Mouse (Mus musculus) lung, embryonic 16.5 days (tissue): ENCODE measurements around the gene Tlk2. TPM values are rescaled to one million over a fixed set of nuclear protein-coding genes. Genes with fewer than 3 reads are reported as not detected.
A peak's percentile ranks its signal among the peaks of the same experiment; 100 is the strongest.

Experiments used
- ATAC-seq: fragments of 200-750 bp; cut with Nextera tagmentation; 2 replicates; pipeline ENCODE4 v1.8.0; 2017; ENCODE audit warnings: low read depth, mild to moderate bottlenecking, moderate library complexity
- H3K27ac ChIP-seq: fragments of 300-500 bp; sonication (generic); 2 replicates; pipeline ENCODE4 v1.5.1; 2014; ENCODE audit warnings: mild to moderate bottlenecking, control low read depth, low read length
- H3K27me3 ChIP-seq: fragments of 300-500 bp; sonication (generic); 2 replicates; pipeline ENCODE4 v1.6.1; 2014; ENCODE audit warnings: low read depth, low read length, mixed read lengths; ENCODE audit not compliant: control insufficient read depth, insufficient read depth
- H3K36me3 ChIP-seq: fragments of 300-500 bp; sonication (generic); 2 replicates; pipeline ENCODE4 v1.6.1; 2014; ENCODE audit warnings: low read length; ENCODE audit not compliant: control insufficient read depth, insufficient read depth
- H3K4me1 ChIP-seq: fragments of 300-500 bp; sonication (generic); replicated peaks from 2 replicates; pipeline ENCODE4 v1.6.1; 2014; ENCODE audit warnings: low read length, mixed read lengths; ENCODE audit not compliant: control insufficient read depth, insufficient read depth
- H3K4me2 ChIP-seq: fragments of 300-500 bp; sonication (generic); 2 replicates; pipeline ENCODE4 v1.6.1; 2014; ENCODE audit warnings: low read depth, low read length, control low read depth
- H3K4me3 ChIP-seq: fragments of 300-500 bp; sonication (generic); 2 replicates; pipeline ENCODE4 v1.5.1; 2014; ENCODE audit warnings: mild to moderate bottlenecking, low read length, control low read depth
- H3K9ac ChIP-seq: fragments of 300-500 bp; sonication (generic); 2 replicates; pipeline ENCODE4 v1.6.1; 2014; ENCODE audit warnings: low read length, control low read depth
- H3K9me3 ChIP-seq: fragments of 300-500 bp; sonication (generic); 2 replicates; pipeline ENCODE4 v1.6.1; 2016; ENCODE audit warnings: low read length; ENCODE audit not compliant: control insufficient read depth
- WGBS: fragments of 180-500 bp; shearing (Covaris S2); extraction: QIAGEN DNeasy Blood & Tissue Kit; methylation state at CpG from one replicate; pipeline ENCODE4 v1.1.7; 2014; 5-methylcytosine and 5-hydroxymethylcytosine counted together
- polyA plus RNA-seq: library from polyadenylated mRNA; unstranded; fragments of >200 nt; fragmentation: Nextera tagmentation; extraction: Ambion mirVana; gene quantifications from 2 replicates; pipeline ENCODE4 v1.2.1, GENCODE M21; 2015

Gene Tlk2
- polyA plus RNA-seq, 1 experiment from 2014 or later = 11.6 TPM

DNA sequence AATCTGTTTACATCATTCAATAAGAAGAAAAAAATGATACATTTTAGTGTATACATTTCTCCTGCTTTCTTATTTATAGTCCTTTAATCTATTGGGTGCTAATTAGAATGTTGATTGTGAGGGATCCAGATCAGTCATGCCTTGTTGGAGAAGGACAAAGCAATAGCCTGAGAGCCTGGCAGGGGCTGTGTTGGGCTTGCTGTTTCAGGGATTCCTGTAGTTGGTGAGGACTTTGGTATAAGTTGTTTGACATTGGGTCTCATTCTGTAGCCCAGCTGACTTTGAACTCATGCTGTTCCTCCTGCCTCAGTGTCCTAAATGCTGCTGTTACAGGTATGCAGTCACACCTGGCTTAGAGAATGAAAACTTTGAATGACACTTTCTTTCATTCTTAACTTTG lies 85.9 kb downstream of the Tlk2 start:
- H3K27ac ChIP-seq = peak overlapping the region; percentile 39; the same call in 1 of the 2 replicates

DNA sequence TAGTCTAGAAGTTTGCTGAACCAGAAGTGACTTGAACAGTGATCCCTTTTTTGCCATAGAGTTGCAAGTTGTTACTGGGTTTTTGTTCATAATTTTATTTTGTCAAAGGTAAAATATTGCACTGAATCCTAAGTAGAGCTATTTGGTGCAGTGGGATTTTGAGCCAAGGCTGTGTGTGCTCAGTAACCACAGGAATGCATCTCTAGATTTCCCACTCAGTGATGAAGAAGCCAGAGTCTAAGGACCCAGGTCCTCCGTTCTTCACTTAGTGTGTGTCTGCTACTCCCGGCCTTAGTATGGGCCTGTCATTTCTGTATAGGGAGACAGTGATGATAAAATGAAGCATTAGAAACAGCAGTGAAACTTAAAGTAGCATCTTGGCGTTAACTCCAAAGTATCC lies 86.4 kb downstream of the Tlk2 start:
- peak; percentile 54; the same call in 1 of the 2 replicates for ATAC-seq

More for the DNA sequence above, 85.9 kb downstream of the Tlk2 start:
- no peak for ATAC-seq
- no peaks in the 10 kb centered on the region for H3K9me3 ChIP-seq
- H3K4me1 ChIP-seq = 0 out of 2 replicates have a peak, but pooled peaks cover 5% of the 10 kb centered on the region
- H3K4me2 ChIP-seq = no peak overlapping the region
- H3K4me3 ChIP-seq = no peak overlapping the region
- no peak overlapping the region for H3K9ac ChIP-seq
- no peaks in the 10 kb centered on the region for H3K27me3 ChIP-seq
- peaks cover 16% of the 10 kb centered on the region; the same call in 1 of the 2 replicates for H3K36me3 ChIP-seq

DNA sequence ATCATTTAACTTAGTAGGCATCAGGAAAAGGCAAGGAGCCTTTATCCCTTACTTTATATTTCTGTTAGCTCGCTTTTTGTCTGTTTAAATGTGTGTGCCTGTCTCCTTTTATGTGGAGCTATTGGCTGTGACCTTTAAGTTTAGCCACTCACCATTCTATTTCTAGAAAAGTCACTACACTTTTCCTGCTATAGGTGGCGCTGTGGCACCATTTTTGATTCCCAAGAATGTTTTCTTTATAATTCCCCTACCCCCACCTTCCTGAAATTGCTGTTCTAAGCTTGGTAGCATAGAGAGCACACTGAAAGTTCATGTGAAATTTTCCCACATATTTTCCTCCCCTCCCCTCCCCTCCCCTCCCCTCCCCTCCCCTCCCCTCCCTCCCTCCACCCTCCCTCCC lies 91.5 kb downstream of the Tlk2 start:
- no peak overlapping the region for H3K4me3 ChIP-seq
- no peaks in the 10 kb centered on the region for H3K27me3 ChIP-seq
- no peak overlapping the region for H3K4me2 ChIP-seq
- no peak for ATAC-seq
- H3K9me3 ChIP-seq = no peaks in the 10 kb centered on the region
- H3K27ac ChIP-seq = no peak overlapping the region
- H3K4me1 ChIP-seq = 0 out of 2 replicates have a peak, but pooled peaks cover under 1% of the 10 kb centered on the region
- H3K9ac ChIP-seq = no peak overlapping the region
- peaks cover 17% of the 10 kb centered on the region; the same call in 1 of the 2 replicates for H3K36me3 ChIP-seq
- 18% methylated on average over 2 of the region's 2 CpGs for WGBS

More for the DNA sequence above, 86.4 kb downstream of the Tlk2 start:
- no peak overlapping the region for H3K4me2 ChIP-seq
- H3K4me1 ChIP-seq = 0 out of 2 replicates have a peak, but pooled peaks cover 5% of the 10 kb centered on the region
- H3K4me3 ChIP-seq = no peak overlapping the region
- H3K9me3 ChIP-seq = no peaks in the 10 kb centered on the region
- H3K9ac ChIP-seq = no peak overlapping the region
- H3K36me3 ChIP-seq = peaks cover 16% of the 10 kb centered on the region; the same call in 1 of the 2 replicates
- no peaks in the 10 kb centered on the region for H3K27me3 ChIP-seq
- H3K27ac ChIP-seq = no peak overlapping the region
- WGBS = 67% methylated on average over 3 of the region's 3 CpGs

DNA sequence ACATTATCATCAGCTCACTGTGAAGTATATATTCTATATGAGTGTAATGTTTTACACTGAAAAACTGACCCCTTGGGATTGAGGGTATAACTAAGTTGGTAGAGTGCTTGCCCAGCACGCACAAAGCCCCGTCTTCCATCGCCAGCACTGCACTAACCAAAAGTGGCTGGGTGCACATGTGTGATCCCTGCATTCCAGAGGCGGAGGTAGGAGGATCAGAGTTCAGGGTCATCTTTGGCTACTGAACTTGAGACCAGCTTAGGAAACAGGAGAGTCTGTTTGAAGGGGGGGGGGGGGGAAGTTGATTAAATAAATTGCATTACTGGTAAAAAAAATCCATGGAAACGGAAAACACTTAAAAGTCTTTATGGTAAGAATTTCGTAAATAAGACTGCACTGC lies 101.8 kb downstream of the Tlk2 start:
- Histone ChIP-seq H3K9ac (no peak overlapping the region), H3K4me3 (no peak overlapping the region), H3K4me1 (peaks cover 18% of the 10 kb centered on the region), H3K27me3 (no peaks in the 10 kb centered on the region), H3K9me3 (no peaks in the 10 kb centered on the region), H3K36me3 (peaks cover 34% of the 10 kb centered on the region), H3K27ac (no peak overlapping the region), H3K4me2 (no peak overlapping the region)
- ATAC-seq = no peak
- WGBS = 73% methylated on average over 6 of the region's 6 CpGs

DNA sequence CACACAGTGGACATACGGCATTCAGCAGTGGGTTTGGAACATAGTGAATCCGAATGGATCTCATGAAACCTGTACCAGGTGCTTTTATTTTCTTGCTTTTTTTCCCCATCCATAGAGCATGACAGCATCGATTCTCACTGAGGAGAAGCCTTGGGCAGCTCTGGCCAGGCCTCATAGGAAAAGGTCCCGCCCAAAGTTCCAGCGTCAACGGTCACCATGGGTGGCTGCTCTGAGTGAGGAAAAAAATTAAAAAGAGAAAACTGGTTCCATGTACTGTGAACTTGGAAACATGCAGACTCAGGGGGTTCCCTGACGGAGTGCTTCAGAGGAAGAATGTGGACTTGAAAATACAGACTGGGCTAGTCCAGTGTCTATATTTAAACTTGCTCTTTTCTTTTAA lies 102.7 kb downstream of the Tlk2 start:
- H3K9me3 ChIP-seq = no peaks in the 10 kb centered on the region
- H3K36me3 ChIP-seq = peaks cover 29% of the 10 kb centered on the region
- H3K4me3 ChIP-seq = no peak overlapping the region
- peaks cover 18% of the 10 kb centered on the region for H3K4me1 ChIP-seq
- H3K27me3 ChIP-seq = no peaks in the 10 kb centered on the region
- 76% methylated on average over 7 of the region's 7 CpGs for WGBS
- peak overlapping the region; percentile 94 for H3K27ac ChIP-seq
- ATAC-seq = no peak
- no peak overlapping the region for H3K9ac ChIP-seq
- no peak overlapping the region for H3K4me2 ChIP-seq

- H3K27ac ChIP-seq = peak overlapping the region; percentile 94
- no peak overlapping the region for H3K4me2 ChIP-seq
- 75% methylated on average over 12 of the region's 12 CpGs for WGBS
- no peaks in the 10 kb centered on the region for H3K27me3 ChIP-seq
- peaks cover 24% of the 10 kb centered on the region for H3K36me3 ChIP-seq
- no peak overlapping the region for H3K4me3 ChIP-seq
- no peak overlapping the region for H3K9ac ChIP-seq
- ATAC-seq = no peak
- H3K4me1 ChIP-seq = peaks cover 18% of the 10 kb centered on the region
- H3K9me3 ChIP-seq = no peaks in the 10 kb centered on the region
These were observed 103.3 kb downstream of the Tlk2 start for GRCm38 (mm10) chr11:105281763-105282459.

DNA sequence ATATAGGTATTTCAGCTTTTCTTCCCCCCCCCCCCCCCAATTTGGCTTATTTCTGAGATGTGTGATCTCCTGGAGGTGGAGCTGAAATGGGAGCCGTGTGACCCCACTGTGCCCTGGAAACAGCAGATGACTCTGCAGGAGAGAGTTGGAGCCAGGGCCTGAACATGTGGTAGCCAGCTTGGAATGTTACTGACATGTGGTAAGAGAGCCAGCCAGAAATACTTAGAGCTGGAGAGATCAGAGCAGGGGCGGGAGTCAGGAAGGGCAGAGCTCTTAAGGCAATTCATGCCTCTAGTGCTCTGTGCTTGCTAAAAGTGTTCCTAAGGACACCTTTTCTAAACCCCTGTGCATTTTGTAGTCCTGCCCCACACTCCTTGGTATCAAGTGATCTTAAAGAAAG lies 103.9 kb downstream of the Tlk2 start:
- 22% methylated on average over 2 of the region's 2 CpGs for WGBS
- peak; percentile 87 for ATAC-seq
- H3K4me3 ChIP-seq = no peak overlapping the region
- no peaks in the 10 kb centered on the region for H3K27me3 ChIP-seq
- H3K27ac ChIP-seq = peak overlapping the region; percentile 94
- H3K36me3 ChIP-seq = peaks cover 19% of the 10 kb centered on the region
- no peak overlapping the region for H3K9ac ChIP-seq
- no peaks in the 10 kb centered on the region for H3K9me3 ChIP-seq
- H3K4me2 ChIP-seq = no peak overlapping the region
- peaks cover 18% of the 10 kb centered on the region for H3K4me1 ChIP-seq

DNA sequence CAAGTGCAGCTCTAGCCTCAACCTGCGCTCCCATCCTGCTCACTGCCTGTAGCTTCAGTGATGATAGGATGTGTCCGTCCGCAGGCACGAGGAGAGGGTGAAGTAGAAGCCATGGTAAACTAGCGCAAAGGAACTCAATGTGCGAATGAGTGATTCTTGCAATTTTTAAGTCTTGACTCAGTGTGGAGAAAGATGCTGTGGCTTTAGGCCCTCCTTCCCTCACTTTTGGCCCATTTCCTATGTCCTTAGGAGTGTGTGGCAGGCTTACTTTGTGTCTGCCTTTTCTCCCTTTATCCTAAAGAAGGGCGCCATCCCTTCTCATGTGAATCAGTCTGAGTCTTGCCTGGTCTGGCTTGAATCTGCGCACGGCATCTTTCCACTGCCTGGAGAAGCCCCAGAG lies 104.4 kb downstream of the Tlk2 start:
- no peaks in the 10 kb centered on the region for H3K9me3 ChIP-seq
- peaks cover 18% of the 10 kb centered on the region for H3K4me1 ChIP-seq
- no peak overlapping the region for H3K4me3 ChIP-seq
- peak overlapping the region; percentile 21 for H3K9ac ChIP-seq
- H3K36me3 ChIP-seq = peaks cover 17% of the 10 kb centered on the region
- no peak overlapping the region for H3K4me2 ChIP-seq
- no peak for ATAC-seq
- 67% methylated on average over 9 of the region's 9 CpGs for WGBS
- no peaks in the 10 kb centered on the region for H3K27me3 ChIP-seq
- H3K27ac ChIP-seq = peak overlapping the region; percentile 94

- Histone ChIP-seq H3K27ac (peak overlapping the region; percentile 72), H3K9ac (no peak overlapping the region), H3K4me2 (no peak overlapping the region; the same call in 1 of the 2 replicates), H3K36me3 (peaks cover 11% of the 10 kb centered on the region), H3K9me3 (no peaks in the 10 kb centered on the region), H3K4me1 (peaks cover 25% of the 10 kb centered on the region), H3K4me3 (no peak overlapping the region), H3K27me3 (no peaks in the 10 kb centered on the region)
- ATAC-seq = peak; percentile 81
- 37% methylated on average over 3 of the region's 3 CpGs for WGBS
These were observed 107.1 kb downstream of the Tlk2 start for GRCm38 (mm10) chr11:105285720-105286119.
